Mouse (Mus musculus): ENCODE data around the gene Hoxa6. TPM values are rescaled to one million over a fixed set of nuclear protein-coding genes. Genes with fewer than 3 reads are reported as not detected.

The Hoxa6 gene
- total RNA-seq, 2 experiments from 2014 or later: not detected

DNA sequence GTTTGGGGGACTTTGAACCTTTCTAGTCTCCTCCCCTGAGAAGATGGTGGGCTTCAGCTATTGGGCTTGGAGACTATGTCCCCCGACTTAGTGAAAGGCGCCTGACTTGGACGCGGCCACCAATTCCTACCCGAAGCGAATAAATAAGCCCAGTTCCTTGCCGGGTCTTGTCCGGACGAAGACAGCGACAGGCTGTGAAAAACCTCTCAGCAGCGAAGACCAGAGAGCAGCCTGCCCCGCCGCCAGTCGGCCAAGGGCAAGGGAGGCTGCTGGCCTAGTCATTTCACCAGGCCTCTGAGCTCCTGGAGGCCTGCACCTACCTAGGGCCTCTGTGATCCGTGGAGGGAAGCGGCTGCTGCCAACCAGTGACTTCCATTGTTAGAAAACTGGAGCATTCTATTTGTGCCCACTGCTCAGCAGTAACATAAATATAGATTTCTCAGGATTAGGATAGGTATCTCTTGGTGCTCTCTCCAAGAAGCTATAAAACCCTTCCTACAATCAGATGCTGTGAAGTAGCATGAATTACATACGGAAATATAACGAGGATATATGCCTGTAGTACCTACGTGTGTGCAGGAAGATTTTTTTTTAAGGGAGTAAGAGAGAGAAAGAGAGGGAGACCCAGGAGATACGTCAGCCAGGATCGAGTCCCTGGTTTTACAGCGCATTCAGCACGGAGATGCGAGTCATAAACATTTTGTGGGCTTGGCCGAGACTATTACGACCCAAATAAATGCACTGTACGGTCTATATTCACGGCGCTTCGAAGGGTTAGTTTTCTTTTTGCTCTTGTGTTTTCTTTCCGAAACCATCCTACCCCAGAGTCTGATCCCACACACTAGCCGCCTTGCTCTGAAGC, 11.7 kb upstream of the Hoxa6 start:
- intact Hi-C loops (cut with DNase I): loop anchor here (2.0 to 10.0 kb wide), 3 partner anchors 348 to 1405 kb away; no protein-coding TSS in a partner anchor
- DNase-seq (ENCODE audit: extremely low spot score in 1 of 2, low spot score in 2 of 2): no peak

DNA sequence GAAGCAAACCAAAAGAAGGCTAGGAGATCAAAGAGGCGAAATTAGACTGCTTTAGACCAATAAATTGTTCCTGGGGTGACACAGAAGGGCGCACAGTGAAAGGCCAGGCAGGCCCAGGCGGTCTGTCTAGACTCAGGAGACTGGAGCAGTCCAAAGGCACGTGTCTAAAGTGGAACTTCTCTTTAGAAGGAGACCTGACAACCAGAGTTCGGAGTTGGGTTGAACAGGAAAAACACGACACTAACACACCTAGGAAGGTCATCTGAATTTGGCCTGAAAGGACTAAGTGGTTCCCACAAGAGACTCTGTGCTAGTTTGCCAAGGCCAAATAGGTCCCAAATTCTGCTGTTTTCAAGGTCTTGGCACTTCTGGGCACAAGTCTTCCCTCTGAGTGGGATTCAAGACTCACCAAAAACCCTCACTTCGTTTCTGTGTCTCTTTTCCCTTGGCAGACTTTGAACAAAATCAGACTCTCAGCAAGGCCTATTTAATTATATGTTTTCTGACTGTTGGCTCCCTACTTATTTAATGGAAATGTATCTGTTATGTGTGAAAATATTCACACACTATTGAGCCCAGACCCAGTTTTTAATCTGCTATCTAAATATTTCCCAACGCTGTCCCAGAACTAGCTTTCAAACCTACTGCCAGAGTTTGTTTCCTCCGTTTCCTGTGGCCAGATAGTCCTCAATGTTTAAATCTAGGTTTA, 10.9 kb upstream of the Hoxa6 start:
- intact Hi-C loops (cut with DNase I): loop anchor here (5.0 kb wide), 1 partner anchor 1037 kb away; no protein-coding TSS in a partner anchor
- no peak for DNase-seq (ENCODE audit: extremely low spot score in 1 of 2, low spot score in 2 of 2)

DNA sequence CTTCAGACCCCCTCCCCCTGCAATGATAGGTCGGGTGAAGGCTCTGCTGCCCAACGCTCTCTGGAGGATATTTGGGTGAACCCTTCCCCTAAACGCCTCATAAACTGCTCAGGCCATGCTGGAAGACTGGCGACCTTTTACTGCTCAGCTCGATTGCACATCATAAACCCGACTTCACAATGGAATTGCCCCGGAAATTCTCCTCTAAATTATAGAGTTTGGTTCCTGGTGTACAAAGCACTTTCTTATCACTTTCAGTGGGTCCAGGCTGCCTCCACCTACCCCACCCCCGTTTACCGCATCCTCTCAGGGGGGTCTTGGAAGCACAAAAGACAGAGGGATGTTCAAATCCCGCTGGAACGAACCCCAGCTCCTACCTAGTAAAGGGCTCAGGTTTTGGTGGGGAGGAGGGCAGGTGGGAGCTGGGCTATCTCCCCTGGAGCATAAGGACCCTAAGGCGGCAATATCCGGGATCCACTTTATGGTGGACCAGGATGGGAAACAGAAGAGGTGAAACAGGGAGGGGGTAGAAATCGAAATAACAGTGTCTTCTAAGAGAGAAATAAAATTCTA, 10.2 kb upstream of the Hoxa6 start:
- DNase-seq (ENCODE audit: extremely low spot score in 1 of 2, low spot score in 2 of 2): no peak
- intact Hi-C loops (cut with DNase I): loop anchor here (5.0 kb wide), 1 partner anchor 1036 kb away; no protein-coding TSS in a partner anchor

- no peak for DNase-seq (ENCODE audit: extremely low spot score in 1 of 2, low spot score in 2 of 2)
- intact Hi-C loops (cut with DNase I): loop anchor here (5.0 kb wide), 1 partner anchor 1036 kb away; no protein-coding TSS in a partner anchor
These were observed 9.5 kb upstream of the Hoxa6 start for GRCm38 (mm10) chr6:52217895-52218642.

GRCm38 (mm10) chr6:52217459-52217768, 8.9 kb upstream of the Hoxa6 start:
- intact Hi-C loops (cut with DNase I): loop anchor here (5.0 kb wide), 1 partner anchor 1035 kb away; no protein-coding TSS in a partner anchor
- DNase-seq (ENCODE audit: extremely low spot score in 1 of 2, low spot score in 2 of 2): no peak

GRCm38 (mm10) chr6:52216691-52217458, 8.4 kb upstream of the Hoxa6 start:
- intact Hi-C loops (cut with DNase I): loop anchor here (5.0 kb wide), 1 partner anchor 1035 kb away; no protein-coding TSS in a partner anchor
- no peak for DNase-seq (ENCODE audit: extremely low spot score in 1 of 2, low spot score in 2 of 2)

DNA sequence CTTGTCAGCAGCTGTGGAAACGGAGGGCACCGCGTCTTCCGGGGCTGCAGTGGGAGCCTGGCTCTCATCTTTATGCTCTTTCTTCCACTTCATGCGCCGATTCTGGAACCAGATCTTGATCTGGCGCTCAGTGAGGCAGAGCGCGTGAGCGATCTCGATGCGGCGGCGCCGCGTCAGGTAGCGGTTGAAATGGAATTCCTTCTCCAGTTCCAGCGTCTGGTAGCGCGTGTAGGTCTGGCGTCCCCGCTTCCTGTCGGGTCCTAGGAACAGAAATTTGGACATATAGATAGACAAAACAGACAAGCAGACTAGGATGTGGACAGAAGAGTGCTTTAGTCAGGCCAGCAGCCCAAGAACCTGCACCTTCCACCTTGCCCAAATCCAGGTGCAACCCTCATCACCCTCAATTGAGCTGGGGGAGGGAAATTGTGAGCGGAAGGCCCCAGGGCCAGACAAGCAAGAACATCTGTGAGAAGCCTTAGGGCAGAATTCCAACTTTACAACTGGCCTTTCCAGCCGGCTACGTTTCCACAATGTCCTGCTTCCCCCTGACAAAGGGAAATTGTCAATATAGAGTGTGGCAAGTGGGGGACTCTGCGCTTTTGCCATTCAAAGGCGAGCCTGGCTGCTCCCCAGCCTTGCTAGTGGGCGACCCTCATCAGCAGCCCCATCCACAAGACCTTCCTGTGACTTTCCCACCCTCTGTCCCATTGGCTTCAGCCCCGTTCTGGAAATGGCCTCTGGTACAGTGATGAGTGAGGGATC, 7.4 kb upstream of the Hoxa6 start:
- intact Hi-C loops (cut with DNase I): loop anchor here (5.0 kb wide), 1 partner anchor 1034 kb away; no protein-coding TSS in a partner anchor
- no peak for DNase-seq (ENCODE audit: extremely low spot score in 1 of 2, low spot score in 2 of 2)

DNA sequence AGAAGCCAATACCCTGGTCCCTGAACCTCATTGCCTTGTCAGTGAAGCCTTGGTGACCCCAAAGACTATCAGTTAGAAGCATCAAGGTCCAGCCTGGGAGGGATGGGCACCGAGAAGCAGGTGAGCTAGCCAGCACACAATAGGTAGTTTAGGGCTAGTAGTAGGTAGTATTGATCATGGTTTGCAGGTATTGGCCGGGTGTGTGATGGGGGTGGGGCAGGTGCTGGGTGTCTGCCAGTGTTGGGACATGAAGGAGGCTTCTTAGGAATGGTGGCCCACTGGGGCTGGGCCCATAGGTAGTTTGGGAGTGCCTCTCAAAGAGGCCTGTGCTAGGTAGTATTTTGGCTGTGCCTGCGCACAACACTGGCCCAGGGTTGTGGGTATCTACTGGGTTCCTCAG, 6.5 kb upstream of the Hoxa6 start:
- no peak for DNase-seq (ENCODE audit: extremely low spot score in 1 of 2, low spot score in 2 of 2)
- intact Hi-C loops (cut with DNase I): loop anchor here (5.0 kb wide), 1 partner anchor 1033 kb away; no protein-coding TSS in a partner anchor

- intact Hi-C loops (cut with DNase I): no loop called here
- no peak for DNase-seq (ENCODE audit: extremely low spot score in 1 of 2, low spot score in 2 of 2)
These were observed 5.7 kb upstream of the Hoxa6 start for GRCm38 (mm10) chr6:52214271-52214670.

- no peak for DNase-seq (ENCODE audit: extremely low spot score in 1 of 2, low spot score in 2 of 2)
- intact Hi-C loops (cut with DNase I): no loop called here
These were observed 4.8 kb upstream of the Hoxa6 start, which contains the start of the genes Hoxa3 and Gm28308 for GRCm38 (mm10) chr6:52213119-52213986. Hoxa3 (minus strand) TSS chr6:52213336. Gm28308 (minus strand) TSS chr6:52213339.

DNA sequence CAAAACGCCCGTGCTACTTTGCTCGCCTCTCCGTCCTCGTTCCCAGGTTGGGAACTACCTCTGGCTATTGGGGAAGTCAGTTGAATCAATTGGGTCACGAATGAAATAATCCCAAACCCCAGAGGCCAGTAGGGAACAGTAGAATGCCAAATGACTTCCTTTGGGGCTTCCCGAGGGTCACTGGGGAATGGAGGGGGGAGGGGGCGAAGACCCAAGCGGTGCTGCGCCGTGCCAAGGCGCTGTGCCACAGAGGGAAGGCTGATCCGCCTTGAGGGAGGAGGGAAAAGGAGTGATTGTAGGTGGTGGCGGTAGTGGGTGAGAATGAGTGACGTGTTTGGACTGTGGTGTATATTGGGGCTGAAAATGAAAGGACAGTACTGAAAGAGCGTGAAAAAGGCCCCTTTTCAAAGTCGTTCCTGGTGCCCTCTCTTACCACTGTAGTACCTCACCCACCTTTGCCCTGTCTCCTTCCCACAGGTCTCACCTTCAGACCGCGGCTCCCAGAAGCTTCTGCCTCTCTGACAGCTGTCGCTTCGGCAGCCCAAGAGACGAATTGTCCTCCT, 4.1 kb upstream of the Hoxa6 start:
- intact Hi-C loops (cut with DNase I): no loop called here
- no peak for DNase-seq (ENCODE audit: extremely low spot score in 1 of 2, low spot score in 2 of 2)

- DNase-seq (ENCODE audit: extremely low spot score in 1 of 2, low spot score in 2 of 2): no peak
- intact Hi-C loops (cut with DNase I): no loop called here
These were observed 3.4 kb upstream of the Hoxa6 start for GRCm38 (mm10) chr6:52211961-52212360.

DNA sequence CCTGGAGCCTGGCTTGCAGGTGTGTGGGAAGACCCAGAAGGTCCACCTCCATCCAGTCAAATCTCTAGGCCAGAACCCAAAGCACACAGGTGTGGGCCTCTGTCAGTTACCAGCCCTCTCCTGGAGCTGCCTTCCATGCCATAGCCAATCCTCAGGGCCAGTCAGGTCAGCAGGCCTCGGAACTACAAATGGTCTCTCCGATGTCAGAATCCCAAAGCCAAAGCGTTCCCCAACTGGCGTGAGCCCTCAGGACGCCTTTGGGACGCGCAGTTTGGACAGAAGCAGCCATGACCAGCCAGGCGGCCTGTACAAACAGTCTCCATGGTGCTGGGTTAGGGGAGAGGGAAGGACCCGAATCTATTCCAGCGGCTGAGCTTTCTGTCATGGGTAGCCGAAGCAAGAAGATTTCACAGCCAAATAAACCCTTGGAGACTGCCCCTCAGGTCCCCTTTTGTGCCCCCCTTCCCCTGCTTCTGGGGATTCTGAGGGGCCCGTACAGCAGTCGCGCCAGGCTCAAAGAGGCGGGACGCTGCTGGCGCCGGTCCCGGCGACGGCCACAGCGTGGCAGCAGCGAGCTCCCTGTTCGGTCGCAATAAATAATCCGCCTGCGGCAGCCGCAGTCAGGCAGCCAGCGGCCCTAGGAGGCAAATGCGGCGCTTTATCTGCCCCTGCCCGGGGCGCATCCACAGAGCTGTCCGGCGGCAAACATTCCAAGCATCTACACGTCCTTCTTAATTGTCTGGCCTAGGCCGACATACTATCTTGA, 2.8 kb upstream of the Hoxa6 start:
- DNase-seq (ENCODE audit: extremely low spot score in 1 of 2, low spot score in 2 of 2): peak in 1 of 2 experiments; percentile 72
- intact Hi-C loops (cut with DNase I): no loop called here

DNA sequence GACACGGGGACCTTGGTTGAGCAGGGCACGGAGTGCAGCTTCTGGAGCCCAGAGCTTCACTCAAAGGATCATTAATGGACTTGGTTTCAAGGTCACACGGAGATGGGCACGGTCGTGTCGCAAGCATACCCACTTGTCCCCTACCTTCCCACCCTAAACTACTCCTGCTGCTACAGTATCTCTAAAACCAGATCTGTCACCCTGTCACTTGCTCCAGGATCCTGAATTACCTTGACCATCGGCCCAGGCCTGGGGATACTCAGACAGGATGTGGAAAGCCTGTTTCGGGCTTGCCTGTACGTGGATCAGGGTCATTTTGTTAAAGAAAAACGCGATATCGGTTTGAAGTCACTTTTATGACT, 1.1 kb upstream of the Hoxa6 start:
- intact Hi-C loops (cut with DNase I): no loop called here
- no peak for DNase-seq (ENCODE audit: extremely low spot score in 1 of 2, low spot score in 2 of 2)

- no peak for DNase-seq (ENCODE audit: extremely low spot score in 1 of 2, low spot score in 2 of 2)
- intact Hi-C loops (cut with DNase I): no loop called here
These were observed 554 bp upstream of the Hoxa6 start for GRCm38 (mm10) chr6:52208868-52209684.
